Mouse (Mus musculus): ENCODE results near the gene Scaf1. TPM values are rescaled to one million over a fixed set of nuclear protein-coding genes. Genes with fewer than 3 reads are reported as not detected.

Gene Scaf1
- total RNA-seq, 2 experiments from 2014 or later = 48.0 to 48.1 TPM

GRCm38 (mm10) chr7:44959874-44960511, 56.2 kb downstream of the Scaf1 start:
- intact Hi-C loops (cut with DNase I) = loop anchor here (2.0 to 5.0 kb wide), 2 partner anchors 59 to 238 kb away; no protein-coding TSS in a partner anchor
- DNase-seq = no peak

DNA sequence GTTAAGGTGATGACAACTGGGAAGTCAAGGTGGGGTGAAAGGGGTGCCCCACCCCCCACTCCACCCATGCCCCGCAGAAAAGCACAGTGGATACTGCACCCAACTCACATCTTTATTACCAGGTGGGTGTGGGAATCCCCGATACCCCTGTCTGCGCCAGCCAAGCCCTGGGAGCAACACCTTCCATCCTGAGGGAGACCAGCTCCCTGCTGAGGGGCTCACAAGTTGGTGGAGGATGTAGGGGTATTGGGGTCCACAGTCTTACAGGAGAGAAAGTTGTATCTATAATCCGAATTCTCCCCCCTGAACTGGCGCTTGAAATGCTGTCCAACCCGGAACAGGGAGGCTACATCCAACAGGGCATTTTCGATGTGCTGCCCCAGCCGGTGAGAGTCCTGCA, 56.9 kb downstream of the Scaf1 start:
- intact Hi-C loops (cut with DNase I) = loop anchor here (2.0 to 5.0 kb wide), 2 partner anchors 58 to 237 kb away; no protein-coding TSS in a partner anchor
- DNase-seq = no peak

DNA sequence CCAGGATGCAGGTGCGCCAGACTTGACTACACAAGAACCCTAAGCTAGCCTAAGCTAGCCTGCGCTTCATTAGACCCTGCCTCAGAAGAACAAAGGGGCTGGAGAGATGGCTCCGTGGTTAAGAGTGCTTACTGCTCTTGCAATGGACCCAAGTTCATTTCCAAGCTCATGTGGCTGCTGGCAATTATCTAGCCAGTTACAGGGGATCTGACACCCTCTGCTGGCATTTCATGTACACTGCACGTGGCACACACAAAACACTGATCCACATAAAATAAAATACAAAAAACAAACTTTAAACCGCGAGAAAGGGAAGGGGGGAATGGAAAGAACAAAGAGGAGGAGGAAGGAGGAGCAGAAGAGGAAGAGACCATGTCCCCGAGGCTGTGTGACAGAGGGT, 58.0 kb downstream of the Scaf1 start:
- intact Hi-C loops (cut with DNase I) = loop anchor here (2.0 to 5.0 kb wide), 2 partner anchors 57 to 236 kb away; no protein-coding TSS in a partner anchor
- peak; percentile 36 to 48 for DNase-seq

GRCm38 (mm10) chr7:44957183-44957835, 58.9 kb downstream of the Scaf1 start:
- peak; percentile 64 to 66 for DNase-seq
- intact Hi-C loops (cut with DNase I) = loop anchor here (5.0 kb wide), 1 partner anchor 235 kb away; no protein-coding TSS in a partner anchor

DNA sequence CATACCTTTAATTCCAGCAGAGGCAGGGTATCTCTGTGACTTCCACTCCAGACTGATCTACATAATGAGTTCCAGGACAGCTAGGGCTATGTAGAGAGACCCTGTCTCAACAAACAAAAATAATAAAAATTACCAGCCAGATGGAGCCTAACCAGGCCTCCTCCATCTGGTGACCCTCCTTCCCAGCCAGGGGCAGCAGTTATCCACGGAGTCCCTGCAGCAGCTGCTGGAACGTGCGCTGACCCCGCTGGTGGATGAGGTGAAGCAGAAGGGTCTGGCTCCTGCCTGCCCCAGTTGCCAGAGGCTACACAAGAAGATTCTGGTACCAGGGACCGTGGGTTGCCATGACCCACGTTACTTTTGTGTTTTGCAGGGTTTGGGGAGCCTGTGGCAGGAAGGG, 59.9 kb downstream of the Scaf1 start:
- intact Hi-C loops (cut with DNase I) = loop anchor here (5.0 kb wide), 1 partner anchor 234 kb away; no protein-coding TSS in a partner anchor
- DNase-seq = no peak

DNA sequence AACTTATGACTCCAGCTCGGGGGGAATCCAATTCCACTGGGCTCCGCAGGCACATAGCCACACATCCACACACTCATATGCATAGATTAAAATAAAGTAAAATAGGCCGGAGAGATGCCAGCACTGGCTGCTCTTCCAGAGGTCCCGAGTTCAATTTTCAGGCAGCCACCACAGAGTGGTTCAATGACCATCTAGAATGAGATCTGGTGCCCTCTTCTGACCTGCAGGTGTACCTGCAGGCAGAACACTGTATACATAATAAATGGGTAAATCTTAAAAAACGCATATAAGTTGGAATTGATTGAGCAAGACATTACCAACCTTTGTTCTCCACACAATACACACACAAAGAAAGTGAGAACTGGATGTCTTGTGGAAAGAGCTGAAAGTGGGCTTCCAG, 60.5 kb downstream of the Scaf1 start:
- DNase-seq = no peak
- intact Hi-C loops (cut with DNase I) = loop anchor here (5.0 kb wide), 1 partner anchor 233 kb away; no protein-coding TSS in a partner anchor

DNA sequence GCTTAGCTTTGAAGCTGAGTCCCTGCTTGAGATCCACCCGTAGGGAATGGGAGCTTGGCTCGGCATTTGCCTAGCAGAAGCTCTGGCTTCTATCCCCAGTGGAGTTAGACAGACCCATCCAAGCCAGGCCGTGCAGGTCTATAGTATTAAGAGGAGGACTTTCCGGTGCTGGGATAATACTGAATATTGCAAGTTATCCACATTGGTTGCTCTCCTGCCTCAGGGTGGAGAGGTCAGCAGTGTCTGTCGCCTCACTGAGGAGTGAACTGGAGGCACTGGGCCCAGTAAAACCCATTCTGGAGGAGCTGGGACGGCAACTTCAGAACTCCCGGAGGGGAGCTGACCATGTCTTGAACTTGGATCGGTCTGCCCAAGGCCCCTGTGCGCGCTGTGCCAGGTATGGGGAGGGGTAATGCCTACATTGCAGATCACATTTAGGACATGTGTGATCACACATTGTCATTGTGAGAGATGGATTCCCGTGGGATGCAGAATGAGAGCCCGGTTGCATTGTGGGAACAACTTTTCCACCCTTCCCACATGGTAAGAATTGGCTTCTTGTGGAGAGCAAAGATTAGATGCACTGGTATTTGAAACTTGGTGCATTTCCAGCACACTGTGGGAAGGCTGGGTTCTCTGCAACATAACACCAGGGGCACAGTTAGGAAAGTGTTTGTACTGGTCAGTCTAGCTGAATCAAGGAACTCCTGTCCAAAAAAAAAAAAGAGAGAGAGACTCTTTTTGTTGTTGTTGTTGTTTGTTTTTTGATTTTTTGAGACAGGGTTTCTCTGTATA, 61.9 kb downstream of the Scaf1 start:
- no peak for DNase-seq
- intact Hi-C loops (cut with DNase I) = no loop called here

DNA sequence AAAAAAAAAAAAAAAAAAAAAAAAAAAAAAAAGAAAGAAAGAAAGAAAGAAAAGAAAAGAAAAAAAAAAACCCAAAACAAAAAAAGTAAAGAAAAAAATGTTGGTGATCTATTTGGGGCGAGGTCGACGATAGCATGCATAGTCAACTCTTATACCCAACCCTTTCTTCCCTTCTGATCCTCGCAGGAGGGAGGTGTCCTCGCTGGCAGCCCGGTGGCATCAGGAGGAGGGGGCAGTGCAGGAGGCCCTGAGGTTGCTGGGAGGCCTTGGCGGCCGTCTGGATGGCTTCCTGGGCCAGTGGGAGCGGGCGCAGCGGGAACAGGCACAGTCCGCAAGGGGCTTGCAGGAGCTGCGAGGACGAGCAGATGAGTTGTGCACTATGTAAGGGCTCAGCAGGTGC, 62.6 kb downstream of the Scaf1 start:
- intact Hi-C loops (cut with DNase I) = no loop called here
- no peak for DNase-seq

Small RNA genes lying within 50 kb of the gene (microRNA-seq; reads per million reads assigned to microRNA genes)
- 0 to 0.72 reads per million in 2 experiments for gene Mir7054 (ENCODE audit: borderline number of aligned reads in 2 of 2)

Other genes with a start within 250 kb of the Scaf1 start
- 10 to 100 TPM; 21.9 to 28.9 TPM for gene Nup62, start 200.3 kb downstream of the Scaf1 start, total RNA-seq (2021)
- under 1 TPM; 0.89 TPM for gene Il4i1, start 200.0 kb downstream of the Scaf1 start, total RNA-seq (2021)
- gene Atf5, start 199.7 kb downstream of the Scaf1 start, total RNA-seq (2021) = 10 to 100 TPM; 54.3 to 62.0 TPM
- gene Akt1s1, start 167.4 kb downstream of the Scaf1 start, total RNA-seq (2021) = 10 to 100 TPM; 73.6 to 75.4 TPM
- 10 to 100 TPM; 58.1 to 59.1 TPM for gene Tbc1d17, start 167.3 kb downstream of the Scaf1 start, total RNA-seq (2021)
- 10 to 100 TPM; 18.6 to 21.1 TPM for gene Pnkp, start 159.2 kb downstream of the Scaf1 start, total RNA-seq (2021)
- gene Ptov1, start 146.6 kb downstream of the Scaf1 start, total RNA-seq (2021) = 100 to 1,000 TPM; 158 to 183 TPM
- gene Med25, start 123.7 kb downstream of the Scaf1 start, total RNA-seq (2021) = 10 to 100 TPM; 76.9 to 81.1 TPM
- gene Fuz, start 120.3 kb downstream of the Scaf1 start, total RNA-seq (2021) = 10 to 100 TPM; 16.9 to 17.5 TPM
- gene Ap2a1, start 86.9 kb downstream of the Scaf1 start, total RNA-seq (2021) = 10 to 100 TPM; 69.8 to 72.0 TPM
- not detected for gene Tsks, start 73.2 kb downstream of the Scaf1 start, total RNA-seq (2021)
- 1 to 10 TPM; 1.4 to 2.1 TPM for gene Cpt1c, start 41.5 kb downstream of the Scaf1 start, total RNA-seq (2021)
- 100 to 1,000 TPM; 104 to 107 TPM for gene Prmt1, start 29.8 kb downstream of the Scaf1 start, total RNA-seq (2021)
- gene Irf3, start 18.7 kb downstream of the Scaf1 start, total RNA-seq (2021) = 10 to 100 TPM; 27.3 to 31.7 TPM
- gene Bcl2l12, start 17.7 kb downstream of the Scaf1 start, total RNA-seq (2021) = 10 to 100 TPM; 10.2 to 11.2 TPM
- gene Rras, start 1.6 kb upstream of the Scaf1 start, total RNA-seq (2021) = 10 to 100 TPM; 45.1 to 53.3 TPM
- gene Prr12, start 36.5 kb upstream of the Scaf1 start, total RNA-seq (2021) = 10 to 100 TPM; 23.4 to 29.4 TPM
- 10 to 100 TPM; 30.3 to 32.1 TPM for gene Nosip, start 46.1 kb upstream of the Scaf1 start, total RNA-seq (2021)
- gene Prrg2, start 46.3 kb upstream of the Scaf1 start, total RNA-seq (2021) = 1 to 10 TPM; 7.7 to 7.9 TPM
- 10 to 100 TPM; 26.4 to 28.1 TPM for gene Rcn3, start 75.9 kb upstream of the Scaf1 start, total RNA-seq (2021)
- gene Fcgrt, start 87.5 kb upstream of the Scaf1 start, total RNA-seq (2021) = 10 to 100 TPM; 77.1 to 84.5 TPM
- 100 to 1,000 TPM; 567 to 587 TPM for gene Rps11, start 108.1 kb upstream of the Scaf1 start, total RNA-seq (2021)
- gene Rpl13a, start 112.4 kb upstream of the Scaf1 start, total RNA-seq (2021) = 100 to 1,000 TPM; 580 to 665 TPM
- gene Gm45713, start 119.9 kb upstream of the Scaf1 start, total RNA-seq (2021) = not detected
- gene Flt3l, start 120.1 kb upstream of the Scaf1 start, total RNA-seq (2021) = 10 to 100 TPM in 1 of 2 experiments, 1 to 10 TPM in 1; 7.0 to 16.1 TPM
- 10 to 100 TPM; 41.8 to 43.1 TPM for gene Pih1d1, start 137.9 kb upstream of the Scaf1 start, total RNA-seq (2021)
- 10 to 100 TPM; 20.6 to 22.8 TPM for gene Aldh16a1, start 138.2 kb upstream of the Scaf1 start, total RNA-seq (2021)
- 10 to 100 TPM; 19.7 to 21.0 TPM for gene Slc17a7, start 147.6 kb upstream of the Scaf1 start, total RNA-seq (2021)
- gene Gfy, start 163.2 kb upstream of the Scaf1 start, total RNA-seq (2021) = not detected
- gene Pth2, start 164.6 kb upstream of the Scaf1 start, total RNA-seq (2021) = not detected
- gene Ccdc155, start 188.5 kb upstream of the Scaf1 start, total RNA-seq (2021) = not detected
- not detected for gene Dkkl1, start 195.8 kb upstream of the Scaf1 start, total RNA-seq (2021)
- gene Tead2, start 199.4 kb upstream of the Scaf1 start, total RNA-seq (2021) = 10 to 100 TPM; 10.3 to 11.4 TPM
- 1 to 10 TPM; 2.8 to 4.4 TPM for gene Cd37, start 222.8 kb upstream of the Scaf1 start, total RNA-seq (2021)
- not detected for gene Slc6a16, start 224.7 kb upstream of the Scaf1 start, total RNA-seq (2021)